22 mouse cellular contexts compared by ENCODE assay signal in genomic region chr2:137847901-137848300, GRCm38 (mm10).
DNase-seq lines count a peak whose midpoint lies in the region; ATAC-seq lines count a peak whose summit lies in the region.
"Had no signal": no experiment of that assay in that cellular context is flagged by ENCODE, and none has a peak within 500 bp of the region (broad histone marks: within the 10 kb centered on the region; RNA-seq: fewer than 3 reads in every experiment).

No protein-coding gene starts in this region.

- 8% methylated on average over 2 of the region's 2 CpGs for WGBS in heart, embryonic 11.5 days (ENCODE audit: insufficient replicate concordance)
- WGBS in heart, embryonic 12.5 days = 5% methylated on average over 2 of the region's 2 CpGs
- whole genome bisulfite sequencing in heart, embryonic 10.5 days = 8% methylated on average over 2 of the region's 2 CpGs
- WGBS in heart, embryonic 13.5 days = 2% methylated on average over 2 of the region's 2 CpGs
- 16% methylated on average over 2 of the region's 2 CpGs for WGBS in liver, embryonic 11.5 days

- H3K9me3 ChIP-seq in heart, embryonic 11.5 days (replicated peaks; ENCODE audit: control insufficient read depth, low read length) = no peaks in the 10 kb centered on the region
- no peaks in the 10 kb centered on the region for H3K9me3 ChIP-seq in heart, embryonic 12.5 days (replicated peaks)
- H3K9me3 ChIP-seq in heart, embryonic 10.5 days = no peaks in the 10 kb centered on the region
- H3K9me3 ChIP-seq in heart, embryonic 13.5 days = no peaks in the 10 kb centered on the region
- no peaks in the 10 kb centered on the region for H3K9me3 ChIP-seq in liver, embryonic 11.5 days (ENCODE audit: control insufficient read depth, low read length)

- no peak for DNase-seq in heart, postnatal 14 days
- DNase-seq in heart, embryonic 10.5 days (ENCODE audit: low spot score) = no peak
- no peak for DNase-seq in heart, postnatal 25 days (ENCODE audit: low spot score)
- DNase-seq in liver, embryonic 11.5 days (ENCODE audit: low spot score) = no peak
- no peak for DNase-seq in liver
- DNase-seq: adrenal gland, adult 2 months; adrenal gland, adult 8-10 months; adrenal gland, postnatal 10 days; adrenal gland, postnatal 14 days; adrenal gland, postnatal 25 days; adrenal gland, postnatal 36 days; B cell, adult 2 months; cerebellum, adult 11 months; cerebellum, adult 11-12 months had no signal

- intact Hi-C loops in heart, postnatal 14 days (cut with DNase I) = no loop called here
- intact Hi-C loops in heart, postnatal 25 days (cut with DNase I) = no loop called here

- H3K4me1 ChIP-seq in heart, embryonic 11.5 days (ENCODE audit: control insufficient read depth, insufficient read depth, low read length) = peaks cover 6% of the 10 kb centered on the region; the same call in 1 of the 2 replicates
- peaks cover 7% of the 10 kb centered on the region; the same call in 1 of the 2 replicates for H3K4me1 ChIP-seq in heart, embryonic 12.5 days (replicated peaks)
- peaks cover 4% of the 10 kb centered on the region for H3K4me1 ChIP-seq in heart, embryonic 10.5 days
- H3K4me1 ChIP-seq in heart, embryonic 13.5 days = peaks cover 10% of the 10 kb centered on the region; the same call in 1 of the 2 replicates
- H3K4me1 ChIP-seq in liver, embryonic 11.5 days (replicated peaks; ENCODE audit: control insufficient read depth, insufficient read depth, low read length) = no peaks in the 10 kb centered on the region

- no peaks in the 10 kb centered on the region for H3K27me3 ChIP-seq in heart, embryonic 11.5 days (ENCODE audit: control insufficient read depth, insufficient read depth, low read length)
- H3K27me3 ChIP-seq in heart, embryonic 12.5 days (replicated peaks) = no peaks in the 10 kb centered on the region
- no peaks in the 10 kb centered on the region for H3K27me3 ChIP-seq in heart, embryonic 10.5 days (ENCODE audit: insufficient read depth, poor library complexity, severe bottlenecking)
- no peaks in the 10 kb centered on the region for H3K27me3 ChIP-seq in heart, embryonic 13.5 days (replicated peaks)
- H3K27me3 ChIP-seq in liver, embryonic 11.5 days (replicated peaks; ENCODE audit: control insufficient read depth, insufficient read depth, low read length) = no peaks in the 10 kb centered on the region
- H3K27me3 ChIP-seq: CH12.LX had no signal

- H3K4me2 ChIP-seq in heart, embryonic 11.5 days = no peak overlapping the region
- H3K4me2 ChIP-seq in heart, embryonic 12.5 days = no peak overlapping the region
- H3K4me2 ChIP-seq in heart, embryonic 13.5 days = no peak overlapping the region
- H3K4me2 ChIP-seq in liver, embryonic 11.5 days = no peak overlapping the region

- H3K36me3 ChIP-seq in heart, embryonic 11.5 days (ENCODE audit: control insufficient read depth, insufficient read depth, low read length) = no peaks in the 10 kb centered on the region
- H3K36me3 ChIP-seq in heart, embryonic 12.5 days = no peaks in the 10 kb centered on the region
- no peaks in the 10 kb centered on the region for H3K36me3 ChIP-seq in heart, embryonic 10.5 days
- H3K36me3 ChIP-seq in heart, embryonic 13.5 days = no peaks in the 10 kb centered on the region
- H3K36me3 ChIP-seq in liver, embryonic 11.5 days (ENCODE audit: control insufficient read depth, insufficient read depth, low read length) = no peaks in the 10 kb centered on the region
- H3K36me3 ChIP-seq: G1E had no signal

- H3K27ac ChIP-seq in heart, embryonic 11.5 days (ENCODE audit: low read depth, low read length) = no peak overlapping the region
- H3K27ac ChIP-seq in heart, embryonic 12.5 days (ENCODE audit: poor library complexity, severe bottlenecking) = no peak overlapping the region
- H3K27ac ChIP-seq in heart, embryonic 10.5 days = no peak overlapping the region
- H3K27ac ChIP-seq in heart, embryonic 13.5 days (replicated peaks) = 0 out of 2 replicates have a peak overlapping the region, but pooled peaks have one; percentile 8
- H3K27ac ChIP-seq in liver, embryonic 11.5 days (ENCODE audit: low read depth, low read length) = no peak overlapping the region

- H3K9ac ChIP-seq in heart, embryonic 11.5 days (ENCODE audit: low read depth, low read length) = no peak overlapping the region
- no peak overlapping the region for H3K9ac ChIP-seq in heart, embryonic 12.5 days
- no peak overlapping the region for H3K9ac ChIP-seq in heart, embryonic 13.5 days
- H3K9ac ChIP-seq in liver, embryonic 11.5 days (ENCODE audit: low read depth, low read length) = no peak overlapping the region

- peak; percentile 78 for ATAC-seq in heart, embryonic 11.5 days (replicated peaks; ENCODE audit: insufficient number of reproducible peaks, low FRiP score, low TSS enrichment)
- peak; percentile 61; the same call in 1 of the 2 replicates for ATAC-seq in heart, embryonic 12.5 days (ENCODE audit: insufficient number of reproducible peaks, low FRiP score)
- no peak for ATAC-seq in heart, embryonic 13.5 days (ENCODE audit: extremely low read depth, insufficient number of reproducible peaks, low FRiP score, low TSS enrichment)
- ATAC-seq in liver, embryonic 11.5 days (replicated peaks; ENCODE audit: low FRiP score) = peak; percentile 64; the same call in 1 of the 2 replicates
- ATAC-seq: activated CD4-positive, CD25-positive, alpha-beta regulatory T cell, adult 4 months; CD4-positive, CD25-positive, alpha-beta regulatory T cell, adult 4 months; Patski had no signal

- no peak overlapping the region for H3K4me3 ChIP-seq in heart, embryonic 11.5 days (ENCODE audit: low read depth, low read length)
- no peak overlapping the region for H3K4me3 ChIP-seq in heart, embryonic 12.5 days
- H3K4me3 ChIP-seq in heart, embryonic 10.5 days = no peak overlapping the region
- H3K4me3 ChIP-seq in heart, embryonic 13.5 days = no peak overlapping the region
- no peak overlapping the region for H3K4me3 ChIP-seq in liver, embryonic 11.5 days (ENCODE audit: low read depth, low read length)
